Mouse (Mus musculus) liver, adult 2 months (tissue): ENCODE measurements around the gene Akr1c20. TPM values are rescaled to one million over a fixed set of nuclear protein-coding genes. Genes with fewer than 3 reads are reported as not detected.
A peak's percentile ranks its signal among the peaks of the same experiment; 100 is the strongest.

ENCODE experiments used
- DNase-seq: peaks from one replicate; pipeline ENCODE4 v3.0.0-alpha.2; 2011; ENCODE audit warnings: low read depth, low spot score; ENCODE audit errors: extremely low read depth
- H3K27ac ChIP-seq: fragments of 200-500 bp; replicated peaks from 2 replicates; pipeline ENCODE4 v1.5.1; 2012; ENCODE audit warnings: low read depth, mild to moderate bottlenecking, control low read depth, inconsistent platforms, low read length; ENCODE audit not compliant: insufficient read depth
- H3K27me3 ChIP-seq: fragments of 200-500 bp; 2 replicates; pipeline ENCODE4 v1.6.1; 2012; ENCODE audit warnings: mild to moderate bottlenecking, moderate library complexity, low read length, inconsistent platforms; ENCODE audit not compliant: control insufficient read depth, insufficient read depth
- H3K36me3 ChIP-seq: fragments of 200-500 bp; 2 replicates; pipeline ENCODE4 v1.6.1; 2012; ENCODE audit warnings: low read length, inconsistent platforms; ENCODE audit not compliant: control insufficient read depth, insufficient read depth
- H3K4me1 ChIP-seq: fragments of 200-500 bp; 2 replicates; pipeline ENCODE4 v1.6.1; 2011; ENCODE audit warnings: low read length; ENCODE audit not compliant: control insufficient read depth, insufficient read depth
- H3K4me3 ChIP-seq: fragments of 200-500 bp; 2 replicates; pipeline ENCODE4 v1.5.1; 2011; ENCODE audit warnings: low read depth, mild to moderate bottlenecking, control low read depth, low read length, moderate library complexity; ENCODE audit not compliant: insufficient read depth
- H3K79me2 ChIP-seq: fragments of 200-500 bp; 2 replicates; pipeline ENCODE4 v1.6.1; 2012; ENCODE audit warnings: inconsistent platforms, mild to moderate bottlenecking, low read length, moderate library complexity; ENCODE audit not compliant: control insufficient read depth, insufficient read depth
- H3K9ac ChIP-seq: fragments of 200-500 bp; 2 replicates; pipeline ENCODE4 v1.6.1; 2012; ENCODE audit warnings: low read depth, mild to moderate bottlenecking, control low read depth, inconsistent platforms, low read length
- CTCF ChIP-seq: fragments of 200-500 bp; IDR thresholded peaks from 2 replicates; pipeline ENCODE4 v1.5.1; 2011; ENCODE audit warnings: low read depth, low read length, control low read depth
- POLR2A ChIP-seq: fragments of 200-500 bp; IDR thresholded peaks from 2 replicates; pipeline ENCODE4 v1.6.1; 2011; ENCODE audit warnings: low read length, control low read depth; ENCODE audit not compliant: insufficient read depth; ENCODE audit errors: extremely low read depth
- WGBS: fragments of 180-500 bp; shearing (Covaris S2); methylation state at CpG from one replicate; pipeline ENCODE4 v1.1.7; 2018; 5-methylcytosine and 5-hydroxymethylcytosine counted together
- polyA plus RNA-seq: library from polyadenylated mRNA; depleted of rRNA; stranded (reverse); fragments of >200 nt; gene quantifications from 2 replicates; pipeline ENCODE4 v1.2.3, GENCODE M21; 2012; rRNA removed
- total RNA-seq: library from RNA; depleted of rRNA; stranded (reverse); fragments of >200 nt; gene quantifications from 2 replicates; pipeline ENCODE4 v1.2.3, GENCODE M21; 2014; rRNA removed

The Akr1c20 gene
- total RNA-seq (110 and 240 TPM in 2 replicates), polyA plus RNA-seq (28.6 and 33.1 TPM in 2 replicates)

- peak within 1 kb of the TSS; percentile 45 for H3K4me3 ChIP-seq
- H3K36me3 ChIP-seq = no peaks in the 10 kb centered on the region
- peaks cover 6% of the 10 kb centered on the region; the same call in 1 of the 2 replicates for H3K4me1 ChIP-seq
- H3K27ac ChIP-seq = peak within 1 kb of the TSS; percentile 58
- WGBS = 28% methylated on average over 2 of the region's 2 CpGs
- no peak for TF ChIP-seq POLR2A
- TF ChIP-seq CTCF = no peak
- H3K27me3 ChIP-seq = no peaks in the 10 kb centered on the region
- peak; percentile 90 for DNase-seq
- peak within 1 kb of the TSS; percentile 73 for H3K9ac ChIP-seq
- H3K79me2 ChIP-seq = peaks cover 6% of the 10 kb centered on the region; the same call in 1 of the 2 replicates
Measured at GRCm38 (mm10) chr13:4523201-4523838, at the start of gene Akr1c20. Akr1c20 (minus strand) TSS chr13:4523345.

GRCm38 (mm10) chr13:4565996-4566395 is 42.9 kb upstream of the Akr1c20 start:
- TF ChIP-seq POLR2A (no peak), CTCF (no peak)
- Histone ChIP-seq H3K27me3 (no peaks in the 10 kb centered on the region), H3K4me1 (no peaks in the 10 kb centered on the region), H3K79me2 (no peaks in the 10 kb centered on the region), H3K27ac (no peak overlapping the region), H3K9ac (no peak overlapping the region), H3K36me3 (no peaks in the 10 kb centered on the region), H3K4me3 (no peak overlapping the region)
- 93% methylated on average over 2 of the region's 2 CpGs for WGBS
- no peak for DNase-seq

- Histone ChIP-seq H3K4me1 (no peaks in the 10 kb centered on the region), H3K36me3 (no peaks in the 10 kb centered on the region), H3K4me3 (no peak overlapping the region), H3K9ac (no peak overlapping the region), H3K27me3 (no peaks in the 10 kb centered on the region), H3K79me2 (no peaks in the 10 kb centered on the region), H3K27ac (no peak overlapping the region)
- TF ChIP-seq POLR2A = no peak
- TF ChIP-seq CTCF = no peak
- DNase-seq = no peak
Measured at GRCm38 (mm10) chr13:4560500-4560899, 37.4 kb upstream of the Akr1c20 start.

DNA sequence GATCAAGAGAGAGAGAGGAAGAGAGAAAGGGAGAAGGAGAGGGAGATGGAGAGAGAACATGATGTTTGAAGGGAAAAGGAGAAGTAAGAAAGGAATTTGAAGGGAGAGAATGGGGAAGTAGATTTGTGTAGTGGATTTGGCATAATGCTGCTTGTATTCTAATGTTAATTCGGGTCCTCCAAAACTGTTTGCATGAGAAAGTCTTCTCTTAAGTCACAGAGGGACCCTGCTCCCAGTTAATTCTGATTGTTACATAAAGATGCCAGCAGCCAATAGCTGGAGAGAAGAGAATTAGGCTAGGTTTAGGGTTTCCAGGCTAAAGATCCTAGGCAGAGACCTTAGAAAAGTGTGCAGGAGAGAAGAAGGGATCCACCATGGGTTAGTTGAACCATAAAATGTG is 36.0 kb upstream of the Akr1c20 start:
- TF ChIP-seq POLR2A = no peak
- no peak for TF ChIP-seq CTCF
- Histone ChIP-seq H3K27me3 (no peaks in the 10 kb centered on the region), H3K4me3 (no peak overlapping the region), H3K36me3 (no peaks in the 10 kb centered on the region), H3K79me2 (no peaks in the 10 kb centered on the region), H3K27ac (no peak overlapping the region), H3K9ac (no peak overlapping the region), H3K4me1 (no peaks in the 10 kb centered on the region)
- WGBS = 78% methylated on average over 1 of the region's 1 CpGs
- DNase-seq = no peak

GRCm38 (mm10) chr13:4514811-4515210 is 8.3 kb downstream of the Akr1c20 start:
- 17% methylated on average over 2 of the region's 2 CpGs for WGBS

GRCm38 (mm10) chr13:4467896-4468295 is 55.2 kb downstream of the Akr1c20 start:
- WGBS = 15% methylated on average over 1 of the region's 1 CpGs
- Histone ChIP-seq H3K4me3 (no peak overlapping the region), H3K36me3 (no peaks in the 10 kb centered on the region), H3K27me3 (no peaks in the 10 kb centered on the region), H3K4me1 (peaks cover 2% of the 10 kb centered on the region), H3K27ac (no peak overlapping the region), H3K9ac (no peak overlapping the region), H3K79me2 (no peaks in the 10 kb centered on the region)
- TF ChIP-seq POLR2A = no peak
- no peak for TF ChIP-seq CTCF
- peak; percentile 93 for DNase-seq

More at GRCm38 (mm10) chr13:4514811-4515210, 8.3 kb downstream of the Akr1c20 start:
- Histone ChIP-seq H3K36me3 (peaks cover 5% of the 10 kb centered on the region), H3K79me2 (peaks cover 16% of the 10 kb centered on the region; the same call in 1 of the 2 replicates), H3K4me3 (no peak overlapping the region), H3K27me3 (no peaks in the 10 kb centered on the region), H3K9ac (no peak overlapping the region), H3K4me1 (peaks cover 4% of the 10 kb centered on the region; the same call in 1 of the 2 replicates), H3K27ac (peak overlapping the region; percentile 91)
- peak; percentile 98 for DNase-seq
- TF ChIP-seq CTCF = no peak
- no peak for TF ChIP-seq POLR2A
